Mouse (Mus musculus): ENCODE measurements around the gene Aip. TPM values are rescaled to one million over a fixed set of nuclear protein-coding genes. Genes with fewer than 3 reads are reported as not detected.
"Not testable (repeated sequence)": the region's sequence is repeated elsewhere in the genome, so short reads cannot be mapped to it uniquely, and the experiment has no call there.

Gene Aip
- polyA plus RNA-seq, 1 experiment from 2014 or later: 75.9 TPM

DNA sequence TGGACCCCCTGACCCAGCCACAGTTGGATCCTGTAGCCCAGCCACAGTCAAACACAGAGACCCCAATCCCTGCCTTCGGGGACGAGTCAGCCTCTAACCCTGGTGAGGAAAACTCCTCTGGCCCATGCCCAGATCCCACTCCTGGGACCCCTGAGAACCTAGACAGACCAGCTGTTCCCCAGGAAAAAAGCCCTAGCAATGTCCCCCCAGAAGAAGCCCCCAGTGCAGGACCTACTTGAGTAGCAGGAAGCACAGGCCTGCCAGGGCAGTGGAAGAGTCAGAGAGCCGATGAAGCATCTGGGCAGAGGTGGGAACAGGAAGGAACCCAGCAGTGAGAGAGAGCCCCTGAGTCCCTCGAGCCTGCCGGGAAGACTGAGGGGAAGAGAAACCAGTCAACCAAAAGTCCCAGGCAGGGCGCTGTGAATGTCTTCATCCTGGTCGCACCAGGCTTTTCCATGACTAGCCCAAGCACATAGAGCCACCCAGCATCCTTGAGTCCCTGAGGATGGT lies 18.2 kb upstream of the Aip start, which contains the start of gene Cabp4:
Gene Cabp4, minus strand, starts transcription at position 275 of the 510 bp plus-strand sequence.
- no peaks in the 10 kb centered on the region for H3K36me3 ChIP-seq (ENCODE audit: poor library complexity, severe bottlenecking)
- WGBS: 87% methylated on average over 7 of the region's 7 CpGs
- H3K27me3 ChIP-seq: no peaks in the 10 kb centered on the region
- H3K27ac ChIP-seq: no peak within 1 kb of the TSS
- H3K4me3 ChIP-seq: no peak within 1 kb of the TSS
- H3K4me1 ChIP-seq: peaks cover 13% of the 10 kb centered on the region
- no peak within 1 kb of the TSS for H3K9ac ChIP-seq
- ATAC-seq: no peak
- H3K4me2 ChIP-seq: no peak within 1 kb of the TSS
- H3K9me3 ChIP-seq (replicated peaks): no peaks in the 10 kb centered on the region

DNA sequence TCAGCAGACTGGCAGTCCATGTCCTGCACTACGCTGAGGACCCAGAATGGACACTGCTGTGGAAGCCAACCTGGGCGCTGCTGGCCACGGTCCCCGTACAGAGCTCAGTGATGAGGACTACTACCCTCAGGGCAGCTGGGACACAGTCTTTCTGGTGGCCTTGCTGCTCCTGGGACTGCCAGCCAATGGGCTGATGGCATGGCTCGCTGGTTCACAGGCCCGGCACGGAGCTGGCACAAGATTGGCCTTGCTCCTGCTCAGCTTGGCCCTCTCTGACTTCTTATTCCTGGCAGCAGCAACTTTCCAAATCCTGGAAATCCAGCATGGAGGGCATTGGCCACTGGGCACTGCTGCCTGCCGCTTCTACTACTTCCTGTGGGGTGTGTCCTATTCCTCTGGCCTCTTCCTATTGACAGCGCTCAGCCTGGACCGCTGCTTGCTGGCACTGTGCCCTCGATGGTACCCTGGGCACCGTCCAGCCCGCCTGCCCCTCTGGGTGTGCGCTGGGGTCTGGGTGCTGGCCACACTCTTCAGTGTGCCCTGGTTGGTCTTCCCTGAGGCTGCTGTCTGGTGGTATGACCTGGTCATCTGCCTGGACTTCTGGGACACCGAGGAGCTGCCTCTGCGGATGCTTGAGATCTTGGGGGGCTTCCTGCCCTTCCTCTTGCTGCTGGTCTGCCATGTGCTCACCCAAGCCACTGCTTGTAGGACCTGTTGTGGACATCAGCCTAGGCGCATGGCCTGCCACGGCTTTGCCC lies 16.9 kb upstream of the Aip start:
- WGBS: 88% methylated on average over 18 of the region's 18 CpGs
- ATAC-seq: no peak
- Histone ChIP-seq H3K4me1 (peaks cover 6% of the 10 kb centered on the region), H3K4me3 (no peak overlapping the region), H3K9ac (no peak overlapping the region), H3K27me3 (no peaks in the 10 kb centered on the region), H3K27ac (no peak overlapping the region), H3K9me3 (replicated peaks) (no peaks in the 10 kb centered on the region), H3K4me2 (no peak overlapping the region), H3K36me3 (ENCODE audit: poor library complexity, severe bottlenecking) (no peaks in the 10 kb centered on the region)

DNA sequence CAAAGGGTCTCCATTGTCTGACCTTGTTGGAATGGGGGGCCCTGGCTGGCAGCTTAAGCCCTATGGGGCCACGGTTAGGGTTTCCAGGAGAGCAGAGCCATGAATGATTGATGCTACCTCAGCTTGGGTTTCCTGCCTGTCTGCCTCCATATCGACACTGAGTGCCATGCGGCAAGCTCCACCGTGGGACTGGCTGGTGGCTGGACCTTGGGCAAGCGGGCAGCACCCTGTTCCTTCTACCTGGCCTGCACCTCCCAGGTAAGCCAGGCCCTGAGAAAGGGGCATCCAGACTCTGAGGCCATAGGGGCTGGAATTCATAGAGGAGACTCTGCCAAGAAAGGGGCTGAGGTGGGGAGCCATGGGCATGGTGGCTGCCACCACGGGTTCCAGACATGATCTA lies 14.5 kb upstream of the Aip start:
- Histone ChIP-seq H3K4me1 (no peaks in the 10 kb centered on the region), H3K4me2 (no peak overlapping the region), H3K4me3 (no peak overlapping the region), H3K9me3 (replicated peaks) (no peaks in the 10 kb centered on the region), H3K9ac (no peak overlapping the region), H3K36me3 (ENCODE audit: poor library complexity, severe bottlenecking) (no peaks in the 10 kb centered on the region), H3K27me3 (no peaks in the 10 kb centered on the region), H3K27ac (no peak overlapping the region)
- no peak for ATAC-seq
- WGBS: 83% methylated on average over 6 of the region's 6 CpGs

DNA sequence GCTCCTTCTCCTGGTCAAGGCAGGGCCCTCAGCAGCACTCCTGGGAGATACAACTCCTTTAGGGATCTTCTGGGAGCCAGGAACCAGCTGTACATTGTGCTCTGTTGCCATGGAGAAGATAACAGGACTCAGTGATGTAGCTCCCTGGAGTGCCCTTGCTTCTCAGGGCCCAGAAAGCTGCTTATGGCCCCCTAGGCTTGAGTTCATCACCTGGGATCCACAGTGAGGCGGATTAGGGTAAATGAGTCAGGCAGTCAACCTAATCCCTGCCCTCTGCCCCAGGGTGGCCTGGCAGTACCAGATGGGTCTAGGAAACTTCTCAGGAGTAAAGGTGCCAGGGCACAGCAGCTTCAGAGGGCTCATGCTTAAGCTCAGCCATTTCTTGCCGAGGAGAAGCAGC lies 13.8 kb upstream of the Aip start, which contains the start of gene Gpr152:
Gene Gpr152, plus strand, starts transcription at position 342 of the 400 bp plus-strand sequence.
- Histone ChIP-seq H3K9me3 (replicated peaks) (no peaks in the 10 kb centered on the region), H3K27me3 (no peaks in the 10 kb centered on the region), H3K4me1 (no peaks in the 10 kb centered on the region), H3K9ac (no peak within 1 kb of the TSS), H3K4me3 (no peak within 1 kb of the TSS), H3K4me2 (no peak within 1 kb of the TSS), H3K36me3 (ENCODE audit: poor library complexity, severe bottlenecking) (no peaks in the 10 kb centered on the region), H3K27ac (no peak within 1 kb of the TSS)
- 75% methylated on average over 2 of the region's 2 CpGs for WGBS
- ATAC-seq: no peak

DNA sequence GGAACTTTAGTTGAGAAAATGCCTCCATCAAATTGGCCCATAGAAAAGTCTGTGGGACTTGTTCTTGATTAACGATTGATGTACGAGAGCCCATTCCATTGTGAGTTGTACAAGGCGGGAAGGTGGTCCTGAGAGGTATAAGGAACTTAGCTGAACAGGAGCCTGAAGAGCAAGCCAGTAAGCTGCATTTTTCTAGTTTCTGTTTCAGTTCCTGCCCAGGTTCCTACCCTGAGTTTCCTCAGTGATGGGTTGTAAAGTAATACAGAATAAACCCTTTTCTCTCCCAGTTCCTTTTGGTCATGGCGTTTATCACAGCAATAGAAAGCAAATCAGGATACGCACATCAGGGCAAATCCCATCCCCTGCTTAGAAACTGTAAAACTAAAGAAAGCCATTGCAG lies 12.3 kb upstream of the Aip start:
- H3K27me3 ChIP-seq: no peaks in the 10 kb centered on the region

DNA sequence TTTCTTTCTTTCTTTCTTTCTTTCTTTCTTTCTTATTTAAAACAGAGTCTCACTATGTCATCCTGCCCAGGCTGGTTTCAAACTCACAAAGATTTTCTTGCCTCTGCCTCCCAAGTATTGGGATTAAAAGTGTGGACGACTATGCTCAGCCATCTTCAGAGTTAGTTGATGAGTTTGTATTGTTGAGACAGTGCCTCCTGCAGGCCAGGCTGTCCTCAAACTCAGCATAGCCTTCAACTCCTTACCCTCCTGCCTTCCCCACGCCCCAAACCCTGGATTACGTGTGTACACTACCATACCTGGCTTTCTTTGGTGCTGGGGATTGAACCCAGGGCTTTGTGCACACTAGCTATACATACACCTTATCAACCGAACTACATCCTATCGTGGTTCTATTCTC lies 10.8 kb upstream of the Aip start:
- Histone ChIP-seq H3K9me3 (replicated peaks) (no peaks in the 10 kb centered on the region), H3K4me2 (no peak overlapping the region), H3K9ac (no peak overlapping the region), H3K4me3 (no peak overlapping the region), H3K27me3 (no peaks in the 10 kb centered on the region), H3K27ac (no peak overlapping the region), H3K4me1 (no peaks in the 10 kb centered on the region), H3K36me3 (ENCODE audit: poor library complexity, severe bottlenecking) (peaks cover 22% of the 10 kb centered on the region)
- ATAC-seq: no peak
- 76% methylated on average over 5 of the region's 5 CpGs for WGBS

More for the DNA sequence above, 12.3 kb upstream of the Aip start:
- 83% methylated on average over 5 of the region's 5 CpGs for WGBS
- Histone ChIP-seq H3K4me2 (no peak overlapping the region), H3K9me3 (replicated peaks) (no peaks in the 10 kb centered on the region), H3K4me3 (no peak overlapping the region), H3K4me1 (no peaks in the 10 kb centered on the region), H3K27ac (no peak overlapping the region), H3K9ac (no peak overlapping the region), H3K36me3 (ENCODE audit: poor library complexity, severe bottlenecking) (peaks cover 9% of the 10 kb centered on the region)
- ATAC-seq: no peak

DNA sequence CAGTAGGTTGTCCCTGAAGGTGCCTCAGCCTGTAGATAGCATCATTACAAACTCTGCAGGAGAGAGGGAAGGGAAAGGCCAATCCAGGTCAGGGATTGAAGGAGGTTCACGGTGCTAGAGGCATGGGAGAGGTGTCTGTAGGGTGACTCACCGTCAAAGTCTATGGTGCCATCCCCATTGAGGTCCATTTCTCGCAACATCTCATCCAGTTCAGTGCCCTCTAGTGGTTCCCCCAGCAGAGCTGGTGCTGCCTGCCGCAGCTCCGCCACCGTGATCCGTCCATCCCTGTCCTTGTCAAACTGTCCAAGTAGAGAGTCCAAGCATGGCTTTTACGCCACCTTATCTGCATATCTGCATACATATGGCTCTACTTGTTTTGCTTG lies 10.3 kb upstream of the Aip start:
- not testable (repeated sequence) for H3K4me2 ChIP-seq; ATAC-seq; H3K9me3 ChIP-seq (replicated peaks); H3K27me3 ChIP-seq; H3K27ac ChIP-seq; H3K9ac ChIP-seq; H3K4me1 ChIP-seq; H3K4me3 ChIP-seq
- peaks cover 28% of the 10 kb centered on the region for H3K36me3 ChIP-seq (ENCODE audit: poor library complexity, severe bottlenecking)
- WGBS: 22% methylated on average over 8 of the region's 8 CpGs

DNA sequence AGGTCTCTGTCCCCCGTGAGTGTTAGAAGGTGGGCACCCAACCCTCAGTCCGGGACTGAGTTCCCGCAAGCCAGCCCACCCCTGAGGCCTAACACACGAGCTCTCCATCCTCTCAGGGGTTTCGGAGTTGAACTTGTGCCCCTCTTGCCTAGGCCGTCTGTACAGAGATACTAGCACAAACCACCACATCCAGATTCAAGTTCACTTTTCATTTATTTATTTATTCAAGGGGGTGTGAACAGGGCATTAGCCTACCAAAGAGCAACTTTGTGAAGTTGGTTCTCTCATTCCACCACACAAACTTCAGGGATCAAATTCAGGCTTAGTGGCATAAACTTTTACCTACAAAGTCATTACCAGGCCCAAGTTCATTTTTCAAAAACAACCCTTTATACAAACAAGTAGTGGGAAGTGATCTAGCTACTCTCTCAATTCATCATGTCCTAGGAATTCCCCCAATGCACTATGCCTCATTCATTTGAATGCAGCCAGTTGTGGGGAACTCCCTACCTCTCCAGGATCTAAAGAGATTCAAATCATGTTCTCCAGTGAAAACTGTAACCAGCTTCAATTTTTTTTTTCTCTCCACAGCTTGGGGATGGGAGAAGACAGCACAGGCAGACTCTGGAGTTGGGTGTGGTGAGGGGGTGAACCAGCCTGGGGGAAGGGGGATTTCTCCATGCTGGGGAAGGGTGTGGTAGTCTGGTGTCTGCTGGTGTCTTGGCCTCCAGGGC lies 9.7 kb upstream of the Aip start:
- not testable (repeated sequence) for H3K4me1 ChIP-seq; H3K27me3 ChIP-seq; H3K27ac ChIP-seq; H3K9me3 ChIP-seq (replicated peaks); H3K4me2 ChIP-seq; H3K9ac ChIP-seq; ATAC-seq; H3K4me3 ChIP-seq
- H3K36me3 ChIP-seq (ENCODE audit: poor library complexity, severe bottlenecking): peaks cover 32% of the 10 kb centered on the region
- WGBS: 84% methylated on average over 6 of the region's 6 CpGs

DNA sequence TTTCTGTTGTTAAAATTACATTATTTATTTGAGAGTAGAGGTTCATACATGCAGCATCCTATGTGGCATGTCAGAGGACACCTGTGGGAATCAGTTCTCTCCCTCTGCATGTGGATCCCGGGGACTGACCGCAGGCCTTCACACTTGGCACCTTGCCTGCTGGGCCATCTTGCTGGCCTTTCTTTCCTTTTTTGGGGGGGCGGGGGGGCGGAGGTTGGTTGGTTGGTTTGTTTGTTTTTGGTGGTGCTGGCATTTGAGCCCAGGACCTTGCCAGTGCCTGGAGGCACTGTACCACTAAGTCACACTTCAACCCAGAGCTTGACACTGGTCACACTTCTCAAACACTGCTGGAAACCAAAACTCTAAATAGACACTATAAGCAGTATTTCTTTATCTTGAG lies 8.7 kb upstream of the Aip start:
- Histone ChIP-seq H3K4me2 (no peak overlapping the region), H3K27ac (no peak overlapping the region), H3K9ac (no peak overlapping the region), H3K4me3 (no peak overlapping the region), H3K9me3 (replicated peaks) (no peaks in the 10 kb centered on the region), H3K27me3 (no peaks in the 10 kb centered on the region), H3K4me1 (no peaks in the 10 kb centered on the region), H3K36me3 (ENCODE audit: poor library complexity, severe bottlenecking) (peaks cover 42% of the 10 kb centered on the region)
- no peak for ATAC-seq
- WGBS: 95% methylated on average over 4 of the region's 4 CpGs

DNA sequence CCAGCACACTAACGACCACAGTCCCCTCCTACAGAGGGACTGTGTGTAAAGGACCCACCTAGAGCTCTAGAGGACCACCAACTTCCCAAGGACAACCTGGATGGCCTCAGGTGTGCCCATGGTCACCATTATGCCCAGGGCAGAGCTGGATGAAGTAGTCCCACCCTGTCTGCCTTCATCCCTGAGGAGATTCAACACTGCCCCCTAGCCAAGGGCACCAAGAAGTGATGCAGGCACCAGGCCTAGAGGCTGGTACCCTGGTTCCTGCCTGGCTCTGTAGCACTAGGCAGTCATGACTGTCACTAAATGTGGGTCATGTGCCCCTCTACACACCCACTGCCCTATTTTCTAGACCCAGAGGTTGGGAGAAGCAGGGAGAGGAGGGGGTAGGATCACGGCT lies 6.1 kb upstream of the Aip start:
- no peaks in the 10 kb centered on the region for H3K27me3 ChIP-seq
- no peak overlapping the region for H3K4me3 ChIP-seq
- WGBS: 90% methylated on average over 2 of the region's 2 CpGs
- ATAC-seq: no peak
- peaks cover 10% of the 10 kb centered on the region for H3K4me1 ChIP-seq
- H3K4me2 ChIP-seq: no peak overlapping the region
- no peak overlapping the region for H3K27ac ChIP-seq
- no peak overlapping the region for H3K9ac ChIP-seq
- H3K36me3 ChIP-seq (ENCODE audit: poor library complexity, severe bottlenecking): peaks cover 63% of the 10 kb centered on the region
- H3K9me3 ChIP-seq (replicated peaks): no peaks in the 10 kb centered on the region

DNA sequence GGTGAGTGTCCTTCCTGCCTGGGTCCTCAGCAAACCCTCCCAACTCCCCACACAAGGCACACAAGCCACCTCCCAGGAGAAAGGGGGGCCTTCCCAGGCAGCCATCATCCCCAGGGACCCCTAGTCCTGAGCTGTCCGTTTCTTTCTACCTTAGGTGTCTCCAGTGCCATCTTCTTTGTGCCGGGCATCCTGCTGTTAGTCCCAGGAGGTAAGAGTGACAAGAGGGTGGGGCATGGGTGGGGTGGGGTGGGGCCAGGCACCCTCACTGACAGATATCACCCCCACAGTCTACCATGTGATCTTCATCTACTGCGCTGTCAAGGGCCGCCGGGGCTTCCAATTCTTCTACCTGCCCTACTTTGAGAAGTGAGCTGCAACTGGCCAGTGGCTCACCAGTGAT lies 5.4 kb upstream of the Aip start:
- no peak overlapping the region for H3K27ac ChIP-seq
- peaks cover 15% of the 10 kb centered on the region for H3K4me1 ChIP-seq
- H3K4me3 ChIP-seq: no peak overlapping the region
- H3K27me3 ChIP-seq: no peaks in the 10 kb centered on the region
- H3K9ac ChIP-seq: no peak overlapping the region
- ATAC-seq: no peak
- no peaks in the 10 kb centered on the region for H3K9me3 ChIP-seq (replicated peaks)
- H3K36me3 ChIP-seq (ENCODE audit: poor library complexity, severe bottlenecking): peaks cover 63% of the 10 kb centered on the region
- WGBS: 93% methylated on average over 5 of the region's 5 CpGs
- no peak overlapping the region for H3K4me2 ChIP-seq

DNA sequence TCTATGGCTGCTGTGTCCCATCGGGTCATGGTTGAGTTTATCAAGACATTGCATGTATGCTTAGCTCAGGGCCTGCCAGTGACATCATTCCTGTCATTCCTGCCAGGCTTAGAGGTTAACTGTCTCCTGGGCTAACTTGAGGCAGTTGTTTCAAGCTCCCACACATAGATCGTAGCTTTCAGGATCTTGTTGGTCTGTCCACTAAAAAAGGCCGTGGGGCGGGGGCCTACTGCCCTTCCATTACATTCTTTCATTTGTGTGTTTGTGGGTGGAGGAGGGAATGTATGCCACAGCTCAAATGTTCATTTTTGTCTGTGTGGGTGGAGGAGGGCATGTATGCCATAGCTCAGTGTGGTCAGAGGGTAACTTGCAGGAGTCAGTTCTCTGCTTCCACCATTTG lies 4.4 kb upstream of the Aip start:
- no peak for ATAC-seq
- H3K9me3 ChIP-seq (replicated peaks): no peaks in the 10 kb centered on the region
- WGBS: 90% methylated on average over 4 of the region's 4 CpGs
- no peak overlapping the region for H3K27ac ChIP-seq
- H3K27me3 ChIP-seq: no peaks in the 10 kb centered on the region
- H3K36me3 ChIP-seq (ENCODE audit: poor library complexity, severe bottlenecking): peaks cover 63% of the 10 kb centered on the region
- H3K4me2 ChIP-seq: no peak overlapping the region
- H3K4me3 ChIP-seq: no peak overlapping the region
- no peak overlapping the region for H3K9ac ChIP-seq
- peaks cover 16% of the 10 kb centered on the region for H3K4me1 ChIP-seq

All from forebrain, embryonic 13.5 days (tissue).